Mouse (Mus musculus) kidney, adult 9 months (tissue): Measurements from ENCODE around the gene Lce3e.
A peak's percentile ranks its signal among the peaks of the same experiment; 100 is the strongest.

Source experiments
- DNase-seq: peaks from one replicate; pipeline ENCODE4 v3.0.0; 2022

Lce3e gene

DNA sequence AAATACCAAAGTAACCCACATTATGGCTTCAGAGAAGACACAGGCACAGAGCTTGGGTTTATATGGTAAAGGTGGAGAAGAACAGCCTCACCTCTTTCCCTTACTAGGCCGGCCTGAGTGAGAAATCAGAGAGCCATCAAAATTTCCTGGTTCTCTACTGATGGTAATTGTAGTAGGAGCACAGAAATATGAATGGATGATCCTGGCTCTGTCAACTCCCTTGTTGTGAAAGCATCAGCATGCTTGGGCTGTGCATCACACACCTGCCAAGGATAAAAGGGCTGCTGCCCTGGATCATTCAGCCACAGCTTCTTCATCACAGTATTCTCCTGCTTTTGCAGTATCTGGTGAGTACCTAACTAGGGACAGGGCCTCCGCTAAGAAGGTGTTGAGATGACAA lies at the start of gene Lce3e:
Gene Lce3e, plus strand, starts transcription at position 301 of the 400 bp plus-strand sequence.
- DNase-seq, result no peak

DNA sequence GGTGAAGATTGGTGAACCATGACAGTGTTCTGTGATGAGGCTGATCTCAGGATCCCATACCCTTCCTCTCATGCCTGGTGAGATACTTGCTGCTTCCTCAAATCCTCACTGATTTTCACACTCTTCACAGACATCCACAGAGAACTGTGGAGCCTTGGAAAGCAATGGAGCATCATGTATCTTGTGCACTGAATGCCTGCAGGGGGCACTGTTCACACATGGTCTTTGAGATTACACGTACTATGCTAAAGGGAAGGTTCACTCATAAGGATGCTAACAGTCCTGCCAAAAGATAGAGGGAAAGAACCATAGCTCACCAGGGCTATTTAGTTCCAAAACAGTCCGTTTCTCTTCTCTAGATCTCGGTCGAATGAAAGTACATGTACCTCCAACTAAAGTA lies 46.5 kb upstream of the Lce3e start:
- DNase-seq, result peak; percentile 5

DNA sequence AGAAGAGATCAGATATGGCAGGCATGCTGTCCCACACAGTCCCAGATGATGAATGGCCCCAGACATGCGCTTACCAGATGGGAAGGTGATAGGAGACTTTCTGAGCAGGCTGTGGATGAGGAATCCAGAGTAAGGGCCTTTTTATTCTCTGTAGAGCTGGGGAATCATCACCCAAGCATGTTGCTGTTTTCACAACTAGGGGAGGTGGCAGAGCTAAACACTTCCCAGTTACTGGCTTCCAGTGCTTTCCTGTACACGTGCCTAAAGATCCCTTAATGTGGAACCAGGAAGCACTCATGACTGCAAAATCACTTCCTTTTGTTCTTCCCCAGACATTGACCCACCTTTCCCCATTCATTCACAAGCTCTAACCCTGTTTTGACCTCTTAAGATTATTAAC lies 40.7 kb upstream of the Lce3e start, which contains the start of gene Lce3a:
Gene Lce3a, minus strand, starts transcription at position 101 of the 400 bp plus-strand sequence.
- no peak for DNase-seq

- DNase-seq, result no peak
Measured at GRCm38 (mm10) chr3:92932679-92933078, 34.2 kb upstream of the Lce3e start, which contains the start of gene Lce3b. Gene Lce3b (plus strand): TSS chr3:92932979.

GRCm38 (mm10) chr3:92944186-92944585 lies 22.7 kb upstream of the Lce3e start, which contains the start of gene Lce3c:
Gene Lce3c (plus strand): TSS chr3:92944486.
- DNase-seq, result no peak

GRCm38 (mm10) chr3:92957090-92957489 lies 9.8 kb upstream of the Lce3e start, which contains the start of gene Lce3d:
Gene Lce3d (plus strand): TSS chr3:92957390.
- no peak for DNase-seq

DNA sequence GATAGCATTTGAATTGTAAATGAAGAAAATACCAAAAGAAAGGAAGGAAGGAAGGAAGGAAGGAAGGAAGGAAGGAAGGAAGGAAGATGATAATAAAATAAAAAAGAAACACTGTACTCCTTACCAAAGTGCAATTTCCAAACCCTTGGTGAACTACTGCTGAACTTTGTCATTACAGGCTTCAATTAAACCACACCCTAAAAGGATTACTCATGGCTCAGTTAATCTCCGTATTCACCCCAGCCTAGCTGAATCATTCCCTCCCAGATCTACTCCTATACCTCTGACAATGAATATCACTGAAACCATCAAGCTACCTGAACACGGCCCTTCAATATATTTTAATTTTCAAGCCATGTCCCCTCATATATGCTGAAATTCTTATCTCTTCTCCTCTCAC lies 11.6 kb downstream of the Lce3e start:
- no peak for DNase-seq

DNA sequence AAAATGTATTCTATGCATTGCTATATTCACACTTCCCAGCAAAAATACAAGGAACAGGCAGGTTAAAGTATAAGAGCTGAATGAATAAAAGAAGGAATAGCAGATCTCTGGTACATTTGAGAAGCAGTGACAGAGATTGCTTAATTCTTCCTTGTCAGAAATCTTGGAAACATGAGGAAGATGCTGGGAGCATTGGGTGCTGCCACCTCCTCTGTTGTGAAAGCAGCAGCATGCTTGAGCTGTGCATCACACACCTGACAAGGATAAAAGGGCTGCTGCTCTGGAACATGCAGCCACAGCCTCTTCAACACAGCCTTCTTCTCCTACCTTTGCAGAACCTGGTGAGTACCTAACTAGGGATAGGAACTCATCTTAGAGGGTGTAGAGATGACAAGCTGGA lies 25.1 kb downstream of the Lce3e start, which contains the start of gene Lce3f:
Gene Lce3f, plus strand, starts transcription at position 301 of the 400 bp plus-strand sequence.
- DNase-seq, result no peak

DNA sequence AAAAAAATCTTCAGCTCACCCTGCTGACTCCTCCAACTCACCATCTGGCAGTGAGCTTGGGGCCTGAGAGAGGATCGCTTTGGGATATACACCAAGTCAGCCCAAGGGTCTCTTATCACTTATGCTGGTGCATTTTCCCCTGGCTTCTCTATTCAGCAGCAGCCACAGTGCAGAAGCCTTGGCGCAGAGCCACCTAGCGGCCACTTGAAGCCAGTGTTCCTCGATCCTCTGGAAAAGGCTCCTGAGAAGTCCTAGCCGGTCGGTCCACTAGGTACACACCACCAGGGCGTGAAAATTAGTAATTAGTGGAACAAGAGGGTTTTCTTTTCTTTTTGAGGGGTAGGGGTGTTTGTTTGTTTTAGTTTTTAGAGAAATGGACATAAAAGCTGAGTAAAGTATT lies 31.8 kb downstream of the Lce3e start:
- peak; percentile 63 for DNase-seq

DNA sequence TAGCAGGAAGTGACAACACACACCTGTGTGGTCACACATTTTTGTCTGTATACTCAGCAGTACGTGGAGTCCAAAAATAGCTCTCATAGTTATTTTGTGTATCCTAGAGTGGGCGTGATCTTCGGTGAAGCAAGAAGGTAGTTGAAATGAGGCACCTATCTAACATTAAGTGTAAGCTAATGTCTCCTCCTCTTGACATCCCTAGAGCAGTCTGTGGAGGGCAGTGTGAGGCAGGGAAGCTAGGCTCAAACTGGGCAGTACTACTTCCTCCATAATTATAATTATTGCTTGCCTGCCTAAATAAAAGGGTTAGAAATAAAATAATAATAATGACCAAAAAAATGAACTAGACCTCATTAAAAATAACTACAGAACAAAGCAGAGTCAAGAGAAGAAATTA lies 33.8 kb downstream of the Lce3e start:
- DNase-seq, result no peak

DNA sequence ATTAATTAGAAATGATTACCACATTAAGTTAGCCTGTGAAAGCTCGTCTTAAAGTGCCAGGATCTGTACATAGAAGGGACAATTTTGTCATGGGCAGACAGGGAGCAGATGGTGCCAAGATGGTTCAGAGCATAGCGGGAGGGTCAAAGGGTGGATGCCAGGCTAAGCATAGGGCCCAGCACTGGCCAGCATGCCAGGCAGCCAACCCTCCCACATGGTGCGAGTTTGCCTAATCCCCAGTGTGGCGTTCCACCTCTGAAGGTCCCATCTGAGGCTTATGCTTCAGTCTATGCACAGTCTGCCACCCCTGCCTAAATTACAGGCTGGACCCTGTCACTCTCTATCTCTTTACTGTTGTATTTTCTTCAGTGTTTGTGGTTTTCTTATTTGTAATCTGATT lies 36.0 kb downstream of the Lce3e start:
- DNase-seq, result no peak

DNA sequence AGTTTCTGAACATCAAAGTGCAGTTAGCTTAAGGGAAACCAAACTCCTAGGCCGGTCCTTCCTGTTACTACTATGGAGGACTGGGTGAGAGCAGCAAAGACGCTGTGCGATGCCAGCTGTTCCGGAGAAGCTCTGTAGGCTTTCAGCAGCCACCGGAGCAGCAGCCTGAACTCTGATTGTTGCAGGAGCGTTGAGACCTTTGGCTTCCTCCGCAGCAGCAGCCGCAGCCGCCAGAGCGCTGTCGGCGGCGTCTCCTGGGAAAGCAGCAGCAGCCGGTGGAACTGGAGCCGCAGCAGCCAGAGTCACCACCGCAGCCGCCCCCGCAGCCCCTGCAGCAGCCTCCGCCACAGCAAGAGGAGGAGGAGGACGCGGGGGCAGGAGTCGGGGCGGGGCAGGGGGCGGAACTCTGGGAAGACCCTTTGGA lies 47.5 kb downstream of the Lce3e start:
- peak; percentile 11 for DNase-seq

- DNase-seq, result no peak
Measured at GRCm38 (mm10) chr3:93014871-93015270, 48.0 kb downstream of the Lce3e start.

DNA sequence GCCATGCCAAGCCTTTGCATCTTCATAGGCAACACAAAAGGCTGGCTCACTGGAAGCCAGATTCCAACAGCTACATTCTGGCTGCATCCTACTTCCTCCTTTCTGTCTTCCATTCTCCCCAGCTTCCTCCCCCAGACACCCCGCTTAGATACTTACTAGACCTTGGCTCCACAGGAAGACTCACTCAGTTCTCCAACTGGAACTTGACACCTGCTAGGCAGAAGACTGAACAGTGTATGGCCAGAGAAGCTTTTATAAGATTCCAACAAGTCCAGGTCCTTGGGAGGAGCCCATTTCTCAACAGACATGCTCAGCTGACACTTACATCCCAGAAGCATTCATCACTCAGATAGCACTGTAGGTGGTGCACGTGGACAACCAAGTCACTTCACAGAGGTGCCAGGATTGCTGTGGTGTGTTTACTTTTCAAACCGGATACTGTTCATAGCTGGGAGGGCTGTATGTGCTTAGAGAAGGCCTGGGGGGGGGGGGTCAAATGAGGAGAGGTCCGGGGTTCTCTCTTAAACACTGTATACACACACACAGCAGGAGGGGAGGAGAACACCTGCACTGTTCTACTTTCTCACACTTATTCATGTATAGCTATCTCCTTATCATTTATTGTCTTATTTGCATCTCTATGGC lies 48.7 kb downstream of the Lce3e start, which contains the start of gene Crct1:
Gene Crct1, minus strand, starts transcription at position 228 of the 645 bp plus-strand sequence.
- no peak for DNase-seq
